Mouse (Mus musculus) left cerebral cortex, adult 9 months (tissue): ENCODE results near the gene Olfr575.
A peak's percentile ranks its signal among the peaks of the same experiment; 100 is the strongest.

Experiments
- DNase-seq, 2 experiments: peaks; one replicate each; pipeline ENCODE4 v3.0.0; 2022; ENCODE audit warnings: low spot score in 2 of 2

Gene Olfr575

DNA sequence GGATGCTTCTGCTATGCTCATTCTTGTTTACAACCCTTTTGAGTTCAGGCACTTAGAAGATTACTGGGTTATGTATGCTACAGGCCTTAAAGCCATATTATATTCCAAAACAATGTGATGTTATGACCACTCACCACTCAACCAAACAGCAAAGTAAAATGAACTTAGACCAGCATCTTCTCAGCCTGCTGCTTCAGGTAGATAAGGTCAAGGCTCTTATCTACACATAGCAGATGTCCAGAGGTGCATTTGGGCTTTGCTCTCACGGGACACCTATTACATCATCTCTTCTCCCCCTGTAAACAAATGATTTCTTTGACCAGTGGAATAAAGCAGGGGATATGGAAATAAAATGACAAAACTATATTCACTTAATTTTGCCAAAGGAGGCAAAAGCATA is at the start of gene Olfr575:
TSS of gene Olfr575 (minus strand) at position 183 of the 400 bp plus-strand sequence.
- DNase-seq, result no peak

DNA sequence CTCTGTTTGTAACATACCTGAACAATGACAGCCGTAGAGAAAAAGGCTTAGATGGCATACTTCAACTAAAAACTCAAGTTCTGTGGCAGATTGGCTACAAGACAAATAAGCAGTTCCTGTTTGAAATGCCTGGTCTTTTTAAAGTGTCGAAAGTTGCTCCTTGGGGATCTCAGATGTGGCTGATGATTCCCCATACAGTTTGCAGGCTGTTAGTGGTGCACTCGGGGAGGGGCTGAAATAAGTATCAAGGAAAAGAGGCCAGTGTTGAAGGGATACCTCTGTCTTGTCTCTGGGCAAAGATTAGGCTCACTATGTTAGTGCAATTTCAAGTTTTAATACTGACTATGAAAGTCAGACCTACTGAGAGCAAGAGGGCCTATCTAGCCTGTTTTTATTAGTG is 30.6 kb upstream of the Olfr575 start, which contains the start of gene Olfr578:
TSS of gene Olfr578 (minus strand) at position 101 of the 400 bp plus-strand sequence.
- DNase-seq, result no peak

DNA sequence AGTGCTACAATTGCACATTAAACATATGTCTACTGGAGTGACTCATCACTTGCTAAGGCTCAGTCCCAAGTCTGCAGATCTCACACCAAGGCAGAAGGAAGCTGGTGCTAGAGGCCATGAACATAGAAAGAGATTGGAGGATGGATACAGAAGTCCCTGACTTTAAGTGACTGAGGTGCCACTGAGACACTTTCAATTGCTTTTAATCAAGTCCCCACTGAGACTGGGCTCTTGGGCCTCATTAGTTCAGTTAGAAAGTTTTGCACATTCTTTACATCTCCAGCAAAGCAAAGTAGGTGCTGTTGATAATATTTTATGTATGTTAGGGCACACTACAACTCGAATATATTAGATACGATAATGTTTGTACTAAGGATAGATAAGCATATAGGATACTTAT is 17.3 kb upstream of the Olfr575 start, which contains the start of gene Olfr577:
TSS of gene Olfr577 (minus strand) at position 101 of the 400 bp plus-strand sequence.
- DNase-seq, result no peak

DNA sequence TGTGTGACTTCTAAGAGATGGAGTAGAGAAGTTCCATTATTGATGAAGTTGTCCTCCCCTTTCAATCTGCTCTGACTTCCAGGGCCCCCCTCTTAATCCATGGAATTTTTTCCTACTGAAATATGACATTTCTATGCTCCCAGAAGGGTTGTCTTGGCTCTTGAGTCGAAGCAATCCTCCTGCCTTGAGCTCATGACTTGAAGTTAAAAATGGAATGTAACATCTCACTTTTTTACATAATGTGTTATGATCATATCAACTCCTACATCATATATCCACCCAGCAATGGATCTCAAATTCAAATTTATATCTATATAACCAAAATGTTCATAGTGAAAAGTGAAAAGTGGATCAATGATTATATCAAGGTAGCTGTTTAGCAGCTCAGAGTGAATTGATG is 15.8 kb upstream of the Olfr575 start:
- no peak for DNase-seq

DNA sequence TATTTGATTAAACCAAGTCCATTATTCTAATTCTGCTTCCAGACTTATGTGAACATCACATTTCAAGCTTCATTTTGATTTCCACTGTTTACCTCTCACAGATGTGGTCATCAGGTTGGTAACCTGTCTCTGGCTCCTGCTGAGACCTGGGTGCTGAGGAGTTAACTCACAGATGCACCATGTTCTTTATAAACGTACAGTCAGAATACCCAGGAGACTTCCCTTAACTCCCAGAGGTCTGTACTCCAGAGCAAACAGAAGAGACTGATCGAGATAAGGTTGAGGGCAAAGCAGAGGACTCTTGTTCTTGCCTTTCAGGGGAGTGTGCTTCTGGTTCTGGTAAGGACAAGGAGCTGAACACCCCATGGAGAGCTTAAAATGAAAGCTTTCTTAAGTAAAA is 3.8 kb upstream of the Olfr575 start, which contains the start of gene Olfr576:
TSS of gene Olfr576 (plus strand) at position 301 of the 400 bp plus-strand sequence.
- no peak for DNase-seq

DNA sequence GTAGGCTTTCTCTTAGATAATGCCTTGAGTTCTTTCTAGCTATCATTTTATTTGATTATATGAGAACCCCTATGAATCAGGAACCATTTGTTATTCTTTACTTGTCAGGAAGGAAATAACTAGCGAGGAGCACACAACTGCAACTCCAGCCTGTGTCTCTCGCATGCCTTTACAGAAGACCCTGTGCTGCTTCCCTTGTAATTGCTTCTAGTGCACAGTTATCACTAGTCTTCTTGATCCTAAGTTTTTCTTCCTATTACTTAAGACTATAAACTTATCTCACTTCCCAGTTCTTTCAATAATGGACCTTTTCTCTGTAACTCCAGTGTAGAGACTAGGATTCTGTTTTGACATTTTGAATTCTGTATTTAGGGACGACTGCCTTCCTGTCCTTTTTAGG is 438 bp downstream of the Olfr575 start:
- DNase-seq, result no peak

DNA sequence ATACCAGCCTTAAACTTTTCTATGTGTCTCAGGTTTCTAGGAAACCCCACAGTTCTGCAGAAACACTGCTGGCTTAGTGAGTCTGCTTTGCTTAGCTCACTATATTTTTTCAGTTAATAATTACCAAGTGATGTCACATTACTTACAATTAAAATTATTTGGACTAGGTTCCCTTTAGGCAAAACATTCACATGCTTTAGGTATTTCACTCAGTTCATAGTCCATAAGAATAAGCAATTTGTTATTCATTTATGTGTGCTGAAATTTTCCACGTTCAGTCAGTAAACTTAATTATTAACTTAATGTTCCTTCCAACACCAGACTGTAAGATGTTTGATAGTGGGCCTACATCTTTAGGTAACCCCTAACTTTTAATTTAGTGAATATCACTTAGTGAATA is 7.8 kb downstream of the Olfr575 start:
- DNase-seq, result no peak

DNA sequence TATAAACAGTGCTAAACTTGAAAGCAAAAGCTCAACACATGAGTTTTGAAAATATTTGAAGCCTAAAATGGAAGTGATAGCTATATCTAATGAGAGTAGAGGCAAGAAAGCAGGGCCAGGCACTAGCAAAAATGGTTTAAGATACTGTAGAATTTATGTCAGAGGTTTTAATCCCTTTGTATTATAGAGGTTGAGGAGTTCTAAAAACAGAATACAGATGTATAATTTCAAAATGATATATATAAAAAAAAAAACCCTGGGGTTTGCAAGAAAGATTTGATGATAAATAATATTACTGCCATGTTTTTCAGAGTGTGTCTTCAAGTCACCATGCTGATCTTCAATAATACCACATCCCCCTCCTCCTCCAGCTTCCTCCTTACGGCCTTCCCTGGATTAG is 10.4 kb downstream of the Olfr575 start, which contains the start of gene Olfr574:
TSS of gene Olfr574 (plus strand) at position 301 of the 400 bp plus-strand sequence.
- DNase-seq, result no peak

DNA sequence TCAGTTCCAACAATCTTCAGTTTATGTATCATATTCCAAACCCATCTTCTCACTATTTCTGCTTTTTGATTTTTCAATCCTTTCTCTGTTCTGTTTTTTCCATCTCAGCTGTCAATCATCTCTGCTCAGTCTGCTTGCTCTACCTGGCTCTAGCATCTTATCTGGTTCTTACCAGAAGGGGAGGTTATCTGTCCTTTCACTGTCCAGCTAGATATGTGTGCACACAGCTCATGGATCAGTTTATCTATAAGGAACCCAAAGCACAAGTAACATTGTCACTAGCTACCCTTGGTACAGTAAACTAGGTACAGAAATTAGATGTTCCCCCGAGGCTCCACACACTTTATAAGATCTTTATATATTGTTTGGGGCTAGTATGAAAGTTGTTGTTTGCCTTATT is 15.2 kb downstream of the Olfr575 start:
- no peak for DNase-seq

DNA sequence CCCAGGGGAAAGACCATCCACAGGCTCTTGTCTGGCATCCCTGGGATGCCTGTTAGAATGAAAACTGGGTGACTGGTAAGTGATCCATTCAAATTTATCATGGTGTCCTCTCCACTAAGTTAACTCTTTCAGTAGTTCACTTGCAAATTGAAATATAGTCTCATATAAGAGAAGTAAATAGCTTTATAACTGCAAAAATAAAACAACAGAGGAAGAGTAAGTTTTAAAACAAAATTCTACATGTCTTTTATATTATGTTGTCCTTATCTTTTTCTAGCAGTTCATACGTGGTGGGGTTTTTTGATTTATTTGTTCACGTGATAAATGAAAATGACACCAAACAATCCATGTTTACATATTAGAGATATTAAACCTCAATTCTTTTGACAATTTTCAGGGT is 16.1 kb downstream of the Olfr575 start, which contains the start of gene Olfr573-ps1:
TSS of gene Olfr573-ps1 (minus strand) at position 101 of the 400 bp plus-strand sequence.
- DNase-seq, result no peak

DNA sequence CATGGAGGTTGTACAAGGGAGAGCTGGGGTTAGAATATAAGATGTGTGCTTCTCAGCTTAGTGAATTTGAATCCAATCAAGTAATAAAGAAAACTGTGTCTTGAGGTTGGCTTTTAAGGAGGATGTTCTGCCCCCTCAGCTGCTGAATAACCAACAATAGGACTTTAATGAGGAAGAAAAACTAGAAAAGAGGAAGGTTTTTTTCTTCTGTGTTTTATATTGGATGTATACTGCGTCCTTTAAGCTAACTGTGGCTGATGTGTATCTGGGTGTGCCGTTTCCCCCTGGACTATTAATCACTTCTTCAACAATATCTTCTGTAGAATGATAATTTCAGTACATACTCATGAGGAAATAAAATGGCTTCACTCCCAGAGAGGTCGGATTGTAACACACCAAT is 31.5 kb downstream of the Olfr575 start:
- DNase-seq, result no peak

DNA sequence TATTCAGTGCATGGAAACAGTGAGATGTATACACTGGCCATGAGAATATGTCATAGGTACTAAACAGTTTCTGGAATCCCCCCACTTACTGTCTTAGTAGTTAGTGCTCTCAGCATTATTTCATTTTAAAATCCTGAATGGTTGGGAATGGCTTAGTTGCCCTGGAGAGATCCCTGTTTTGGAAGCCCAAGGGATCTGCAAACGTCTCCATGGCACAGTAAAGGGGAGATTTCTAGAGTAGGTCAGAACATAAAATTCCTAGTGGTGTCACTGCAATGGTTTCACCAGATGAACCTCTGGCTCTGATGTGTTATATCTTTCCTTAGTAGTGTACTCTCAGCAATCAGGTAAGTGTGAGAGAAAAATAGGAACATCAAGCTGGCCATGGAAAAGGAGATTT is 34.5 kb downstream of the Olfr575 start, which contains the start of gene Olfr572:
TSS of gene Olfr572 (plus strand) at position 301 of the 400 bp plus-strand sequence.
- no peak for DNase-seq

DNA sequence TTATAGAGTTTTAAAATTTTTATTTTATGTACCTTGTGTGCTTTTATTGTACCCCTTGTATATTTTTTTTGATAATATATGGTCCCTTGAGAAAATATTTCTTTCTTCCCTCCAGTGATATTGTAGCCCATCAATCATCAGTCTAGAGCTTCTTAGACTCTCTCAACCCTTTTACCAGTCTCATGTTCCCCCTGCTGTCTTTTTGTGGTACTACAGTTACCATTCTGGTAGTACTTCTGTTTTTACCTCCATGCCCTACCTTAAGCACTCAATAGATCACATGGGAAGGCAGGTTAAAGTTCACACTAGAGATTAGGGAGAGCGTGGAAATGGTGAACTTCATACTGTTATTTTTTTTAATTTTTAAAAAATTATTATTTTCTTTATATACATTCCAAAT is 38.9 kb downstream of the Olfr575 start:
- peak in 1 of 2 experiments; percentile 15 for DNase-seq

DNA sequence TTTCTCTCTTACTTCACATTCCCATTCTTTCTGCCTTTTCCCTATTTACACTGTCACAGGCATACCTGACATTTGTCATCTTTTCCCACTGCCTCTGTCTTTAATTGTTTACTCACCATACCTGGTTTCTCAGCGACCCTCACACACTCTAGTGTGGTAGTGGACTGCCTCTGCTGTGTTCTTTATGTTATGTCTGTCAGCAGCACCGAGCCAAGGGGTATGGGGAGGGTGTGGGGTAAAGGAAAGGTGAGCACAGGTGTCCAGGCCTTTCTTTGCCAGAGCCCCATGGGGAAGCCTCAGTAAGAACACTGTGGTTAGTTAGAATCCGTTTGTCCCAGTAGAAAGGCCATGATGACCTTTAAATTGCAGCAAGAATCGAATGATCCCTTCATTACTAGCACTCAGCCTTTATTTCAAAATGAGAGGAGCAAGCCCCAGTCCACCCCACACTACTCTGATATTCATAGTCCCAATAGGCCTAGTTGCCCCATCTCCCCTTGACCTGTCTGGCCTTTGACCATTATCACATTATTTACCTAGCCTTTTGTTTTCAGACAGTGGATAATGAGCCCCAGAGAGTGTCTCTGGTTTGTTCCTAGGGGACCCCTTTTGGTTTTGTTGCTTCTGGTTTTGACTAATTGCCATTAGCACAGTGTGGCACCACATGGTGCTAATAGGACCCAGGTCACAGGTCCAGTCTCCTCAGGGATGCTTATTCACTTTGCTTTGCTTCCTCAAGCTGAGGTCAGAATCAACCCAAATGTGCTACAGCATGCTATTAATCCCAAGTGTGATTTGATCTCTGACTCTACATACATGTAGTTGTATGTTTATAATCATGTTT is 41.3 kb downstream of the Olfr575 start, which contains the start of gene Olfr571:
TSS of gene Olfr571 (minus strand) at position 505 of the 844 bp plus-strand sequence.
- no peak for DNase-seq

DNA sequence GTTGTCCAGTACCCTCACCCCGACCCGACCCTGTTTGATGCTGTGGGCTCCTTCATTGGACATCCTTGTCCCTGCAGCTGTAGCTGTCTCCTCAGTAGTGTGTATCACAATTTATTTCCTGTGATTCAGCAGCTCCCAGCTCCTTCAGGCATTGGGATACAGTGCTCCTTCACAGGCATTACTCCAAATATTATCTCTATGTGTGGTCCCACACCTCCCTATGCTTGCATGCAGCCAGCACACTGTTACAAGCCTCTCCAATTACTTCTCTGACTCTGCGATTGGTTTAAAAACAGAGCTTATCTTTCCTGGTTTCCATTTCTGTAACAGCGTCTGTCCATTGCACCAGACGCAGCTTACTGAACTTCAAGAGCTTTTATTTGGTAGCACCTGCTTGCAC is 42.2 kb downstream of the Olfr575 start:
- DNase-seq, result no peak

DNA sequence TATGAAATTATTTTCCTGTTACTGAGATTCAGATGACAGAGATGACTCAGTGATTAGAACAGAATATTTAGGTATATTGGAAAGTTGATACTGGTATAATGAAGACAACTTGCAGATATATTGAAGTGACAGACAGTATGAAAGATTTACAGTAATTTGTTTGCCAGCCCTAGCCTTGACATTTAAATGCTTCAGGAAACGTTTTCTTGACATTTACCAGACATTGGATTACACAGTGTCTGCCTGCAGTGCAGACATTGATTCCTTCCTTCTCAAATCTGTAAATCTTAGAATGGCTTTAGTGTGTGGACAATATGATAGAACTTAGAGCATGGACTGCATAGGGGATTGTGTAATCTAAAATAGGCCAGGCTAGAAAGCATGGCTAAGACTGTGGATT is 43.3 kb downstream of the Olfr575 start:
- DNase-seq, result no peak
